In the genomic region with DNA sequence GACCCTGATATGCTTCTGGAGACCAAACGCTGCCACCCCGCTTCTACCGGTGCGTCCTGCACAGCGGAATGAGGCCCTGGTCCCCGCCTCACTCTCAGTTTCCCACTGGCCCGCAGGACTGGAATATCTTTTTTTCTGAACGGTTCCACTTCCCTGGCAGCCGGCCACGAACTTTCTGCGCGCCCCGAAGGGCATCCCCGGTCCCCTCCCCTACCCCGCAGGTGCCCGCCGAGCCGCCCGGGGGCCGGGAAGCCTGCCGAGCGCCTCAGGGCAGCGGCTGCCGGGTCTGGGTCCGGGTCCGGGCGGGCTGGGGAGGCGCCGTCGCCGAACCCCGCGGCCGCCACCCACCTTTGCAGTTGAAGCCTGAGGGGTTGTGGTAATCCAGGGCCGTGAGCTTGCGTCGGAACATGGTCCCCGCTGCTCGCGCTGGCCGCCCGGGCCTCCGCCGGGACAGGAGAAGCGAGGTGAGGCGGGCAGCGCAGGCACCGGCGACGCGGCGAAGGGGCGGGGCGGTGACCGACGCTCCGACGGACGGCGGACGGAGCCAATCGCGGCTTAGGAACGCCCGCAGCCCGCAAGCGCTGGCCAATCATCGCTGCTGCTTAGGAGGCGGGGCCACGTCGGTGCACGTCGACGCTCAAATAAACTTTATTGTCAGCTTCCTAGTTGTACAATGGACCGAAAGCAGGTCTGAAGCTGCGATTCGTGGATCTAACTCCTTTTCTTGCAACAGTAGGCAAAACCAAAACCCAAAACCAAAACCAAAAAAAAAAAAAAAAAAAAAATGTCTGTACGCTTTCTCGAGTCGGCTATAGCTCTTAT, we compare ENCODE assay signal across 8 mouse cellular contexts. TPM values are rescaled to one million over a fixed set of nuclear protein-coding genes. Genes with fewer than 3 reads are reported as not detected.
DNase-seq lines count a peak whose midpoint lies in the region; ATAC-seq lines count a peak whose summit lies in the region.

TSS of gene Rtraf (minus strand) at position 504 of the 822 bp plus-strand sequence.

- peak within 1 kb of the TSS; percentile 74 for H3K4me2 ChIP-seq in hindbrain, embryonic 11.5 days (replicated peaks; ENCODE audit: low read depth, low read length)

- WGBS in hindbrain, embryonic 11.5 days: 2% methylated on average over 73 of the region's 80 CpGs

- H3K9me3 ChIP-seq in hindbrain, embryonic 11.5 days (ENCODE audit: control insufficient read depth, low read length): no peaks in the 10 kb centered on the region

- H3K9ac ChIP-seq in hindbrain, embryonic 11.5 days (ENCODE audit: low read depth, low read length): peak within 1 kb of the TSS; percentile 88

- ATAC-seq in hindbrain, embryonic 11.5 days (ENCODE audit: low FRiP score): peak; percentile 97

- H3K4me1 ChIP-seq in hindbrain, embryonic 11.5 days (replicated peaks; ENCODE audit: control insufficient read depth, insufficient read depth, low read length): no peaks in the 10 kb centered on the region

- peak; percentile 96 for DNase-seq in Muller cell, postnatal 12 days (ENCODE audit: inconsistent ontology term)
- peak; percentile 93 for DNase-seq in cerebellum, adult 9-11 months
- peak; percentile 79 to 91 for DNase-seq in frontal cortex, adult 2 months (ENCODE audit: extremely low spot score in 1 of 2, low spot score in 1 of 2)
- DNase-seq in hindbrain, embryonic 11.5 days (ENCODE audit: low spot score): peak; percentile 97
- DNase-seq in layer of hippocampus, postnatal 10 days (ENCODE audit: low spot score in 2 of 2): peak; percentile 92 to 96
- peak; percentile 95 for DNase-seq in lung, postnatal 10 days
- peak; percentile 92 for DNase-seq in ovary, postnatal 36 days (ENCODE audit: low spot score)
- DNase-seq in thymus, postnatal 25 days: peak; percentile 92

- H3K27ac ChIP-seq in hindbrain, embryonic 11.5 days (ENCODE audit: low read depth, low read length): peak within 1 kb of the TSS; percentile 76

- peak within 1 kb of the TSS; percentile 96 for H3K4me3 ChIP-seq in hindbrain, embryonic 11.5 days (ENCODE audit: low read depth, low read length)

- 0 out of 2 replicates have a peak, but pooled peaks cover 4% of the 10 kb centered on the region for H3K36me3 ChIP-seq in hindbrain, embryonic 11.5 days (ENCODE audit: control insufficient read depth, insufficient read depth, low read length)

- no peaks in the 10 kb centered on the region for H3K27me3 ChIP-seq in hindbrain, embryonic 11.5 days (ENCODE audit: control insufficient read depth, insufficient read depth, low read length)

RNA-seq across cellular contexts. Expression of gene Rtraf, which starts in this region (rescaled TPM):
- 67.3 and 68.3 TPM in 2 replicates for polyA plus RNA-seq in frontal cortex, adult 2 months (2012; rRNA removed)
- polyA plus RNA-seq in hindbrain, embryonic 11.5 days (2014; fragmentation: Nextera tagmentation; extraction: Ambion mirVana): 268 and 277 TPM in 2 replicates
- 10 to 100 TPM; 62.7 to 62.8 TPM for total RNA-seq in layer of hippocampus, postnatal 10 days (2021)

Comparison
In these comparisons a context has a peak if more than half of its experiments do, and no peak if none do; other contexts are left out.
1. Peak in every context shown above with its lines: DNase-seq, ATAC-seq, H3K4me3 ChIP-seq and H3K27ac ChIP-seq.